Mouse (Mus musculus) heart, postnatal 0 days (tissue): ENCODE data around the gene Pde11a.
"Not testable (repeated sequence)": the region's sequence is repeated elsewhere in the genome, so short reads cannot be mapped to it uniquely, and the experiment has no call there.

ENCODE experiments used
- CTCF ChIP-seq: IDR thresholded peaks from 2 replicates; pipeline ENCODE4 v1.5.1; 2016; ENCODE audit warnings: antibody characterized with exemption, control low read depth, low read depth
- EP300 ChIP-seq: IDR thresholded peaks from 2 replicates; pipeline ENCODE4 v1.6.1; 2016; ENCODE audit warnings: antibody characterized with exemption, low read depth

GRCm38 (mm10) chr2:75977752-75978368 lies 360.7 kb downstream of the Pde11a start, which contains the start of gene Ttc30a2:
- TF ChIP-seq CTCF: not testable (repeated sequence)
- 0 out of 2 replicates have a peak, but pooled peaks have one; percentile 51 for TF ChIP-seq EP300
